In the genomic region with DNA sequence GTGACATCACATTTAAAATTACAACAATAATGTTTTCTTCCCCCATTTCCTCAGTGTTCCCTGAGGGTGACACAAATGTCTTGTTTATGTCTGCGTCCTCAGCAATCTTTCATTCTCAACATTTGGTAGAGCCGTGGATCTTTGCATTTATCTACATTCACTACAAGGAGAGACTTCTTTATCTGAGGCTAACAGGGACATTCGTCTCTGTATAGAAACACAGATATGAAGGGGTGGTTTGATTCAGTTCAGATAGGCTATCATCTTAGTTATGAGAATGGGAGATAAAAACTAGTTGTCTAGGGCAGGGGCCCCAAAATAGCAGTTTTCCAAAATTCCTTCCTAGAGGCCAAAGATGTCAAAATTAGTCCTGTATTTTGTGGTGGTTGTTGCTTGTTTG, we compare ENCODE assay signal across 32 mouse cellular contexts.
DNase-seq lines count a peak whose midpoint lies in the region; ATAC-seq and TF ChIP-seq lines count a peak whose summit lies in the region.
"Had no signal": no experiment of that assay in that cellular context is flagged by ENCODE, and none has a peak within 500 bp of the region (broad histone marks: within the 10 kb centered on the region; RNA-seq: fewer than 3 reads in every experiment).

No protein-coding gene starts in this region.

- H3K4me3 ChIP-seq in liver, embryonic 11.5 days (ENCODE audit: low read depth, low read length): no peak overlapping the region
- H3K4me3 ChIP-seq in liver, embryonic 16.5 days (ENCODE audit: low read depth, low read length): no peak overlapping the region
- no peak overlapping the region for H3K4me3 ChIP-seq in gastrocnemius, adult 2 months
- H3K4me3 ChIP-seq in midbrain, embryonic 13.5 days (replicated peaks): no peak overlapping the region
- H3K4me3 ChIP-seq: embryonic facial prominence, embryonic 12.5 days; forebrain, embryonic 10.5 days; heart, embryonic 15.5 days; hindbrain, embryonic 12.5 days; intestine, embryonic 15.5 days; layer of hippocampus, adult 2 months; left cerebral cortex, adult 2 months; limb, embryonic 12.5 days; myocyte; neural tube, embryonic 13.5 days had no signal

- DNase-seq in liver, embryonic 11.5 days (ENCODE audit: low spot score): no peak
- no peak for DNase-seq in liver
- DNase-seq in gastrocnemius, adult 2 months: no peak
- no peak for DNase-seq in heart, adult 11 months
- DNase-seq: adrenal gland, postnatal 14 days; cerebellum, adult 11 months; cerebellum, adult 9-10 months; cerebellum, postnatal 36 days; embryo, embryonic 11 days; heart, postnatal 36 days; kidney, adult 2 months; kidney, postnatal 36 days; lung, adult 18-20 months; lung, postnatal 10 days; right cerebral cortex, postnatal 4 days; thymus, postnatal 14 days had no signal

- TF ChIP-seq CTCF in gastrocnemius, adult 2 months (IDR thresholded peaks at IDR 0.05): no peak

- intact Hi-C loops in gastrocnemius, adult 2 months (cut with DNase I): no loop called here

- no peak overlapping the region for H3K27ac ChIP-seq in liver, embryonic 11.5 days (ENCODE audit: low read depth, low read length)
- peak overlapping the region; percentile 24; the same call in 1 of the 2 replicates for H3K27ac ChIP-seq in liver, embryonic 16.5 days (ENCODE audit: low read length)
- no peak overlapping the region for H3K27ac ChIP-seq in gastrocnemius, adult 2 months
- no peak overlapping the region for H3K27ac ChIP-seq in midbrain, embryonic 13.5 days
- H3K27ac ChIP-seq: embryonic facial prominence, embryonic 12.5 days; forebrain, embryonic 10.5 days; heart, embryonic 15.5 days; hindbrain, embryonic 12.5 days; hindbrain, postnatal 0 days; intestine, embryonic 15.5 days; layer of hippocampus, adult 2 months; left cerebral cortex, adult 2 months; limb, embryonic 12.5 days; neural tube, embryonic 13.5 days had no signal

- no peak overlapping the region; the same call in 1 of the 2 replicates for H3K4me2 ChIP-seq in liver, embryonic 11.5 days
- H3K4me2 ChIP-seq in liver, embryonic 16.5 days (ENCODE audit: low read depth, low read length): peak overlapping the region; percentile 3; the same call in 1 of the 2 replicates
- no peak overlapping the region for H3K4me2 ChIP-seq in midbrain, embryonic 13.5 days (replicated peaks)
- H3K4me2 ChIP-seq: embryonic facial prominence, embryonic 12.5 days; heart, embryonic 15.5 days; hindbrain, embryonic 12.5 days; intestine, embryonic 15.5 days; limb, embryonic 12.5 days; midbrain, embryonic 11.5 days; neural tube, embryonic 13.5 days had no signal

- no peaks in the 10 kb centered on the region for H3K9me3 ChIP-seq in liver, embryonic 11.5 days (ENCODE audit: control insufficient read depth, low read length)
- H3K9me3 ChIP-seq in liver, embryonic 16.5 days (replicated peaks; ENCODE audit: control insufficient read depth, low read length): no peaks in the 10 kb centered on the region
- no peaks in the 10 kb centered on the region for H3K9me3 ChIP-seq in midbrain, embryonic 13.5 days
- H3K9me3 ChIP-seq: embryonic facial prominence, embryonic 12.5 days; forebrain, embryonic 10.5 days; heart, embryonic 15.5 days; hindbrain, embryonic 12.5 days; intestine, embryonic 15.5 days; limb, embryonic 12.5 days; neural tube, embryonic 13.5 days had no signal

- ATAC-seq in liver, embryonic 11.5 days (replicated peaks; ENCODE audit: low FRiP score): peak; percentile 83
- peak; percentile 62 for ATAC-seq in erythroid progenitor cell, adult 5-6 weeks (replicated peaks; ENCODE audit: low FRiP score, poor library complexity, severe bottlenecking)
- peak; percentile 92 for ATAC-seq in liver, embryonic 16.5 days (ENCODE audit: low read depth)
- no peak for ATAC-seq in midbrain, embryonic 13.5 days
- ATAC-seq: forebrain, embryonic 16.5 days; hindbrain, postnatal 0 days; intestine, embryonic 15.5 days had no signal

- peaks cover 15% of the 10 kb centered on the region for H3K4me1 ChIP-seq in liver, embryonic 11.5 days (replicated peaks; ENCODE audit: control insufficient read depth, insufficient read depth, low read length)
- peaks cover 10% of the 10 kb centered on the region for H3K4me1 ChIP-seq in liver, embryonic 16.5 days (ENCODE audit: control insufficient read depth, low read depth, low read length)
- H3K4me1 ChIP-seq in midbrain, embryonic 13.5 days (replicated peaks): no peaks in the 10 kb centered on the region; the same call in 1 of the 2 replicates
- H3K4me1 ChIP-seq: embryonic facial prominence, embryonic 12.5 days; heart, embryonic 15.5 days; hindbrain, embryonic 12.5 days; intestine, embryonic 15.5 days; limb, embryonic 12.5 days; neural tube, embryonic 13.5 days had no signal

- H3K9ac ChIP-seq in liver, embryonic 11.5 days (ENCODE audit: low read depth, low read length): no peak overlapping the region
- H3K9ac ChIP-seq in liver, embryonic 16.5 days (ENCODE audit: low read depth, low read length): no peak overlapping the region
- no peak overlapping the region for H3K9ac ChIP-seq in midbrain, embryonic 13.5 days (replicated peaks)
- H3K9ac ChIP-seq: embryonic facial prominence, embryonic 12.5 days; heart, embryonic 15.5 days; hindbrain, embryonic 12.5 days; intestine, embryonic 15.5 days; limb, embryonic 12.5 days; neural tube, embryonic 13.5 days had no signal

- H3K36me3 ChIP-seq in liver, embryonic 11.5 days (ENCODE audit: control insufficient read depth, insufficient read depth, low read length): no peaks in the 10 kb centered on the region
- H3K36me3 ChIP-seq in liver, embryonic 16.5 days (ENCODE audit: control insufficient read depth, insufficient read depth): no peaks in the 10 kb centered on the region
- H3K36me3 ChIP-seq in midbrain, embryonic 13.5 days: no peaks in the 10 kb centered on the region
- H3K36me3 ChIP-seq: embryonic facial prominence, embryonic 12.5 days; forebrain, embryonic 10.5 days; heart, embryonic 15.5 days; hindbrain, embryonic 12.5 days; intestine, embryonic 15.5 days; limb, embryonic 12.5 days; neural tube, embryonic 13.5 days had no signal

- WGBS in liver, embryonic 11.5 days: 22% methylated on average over 3 of the region's 3 CpGs
- 20% methylated on average over 3 of the region's 3 CpGs for WGBS in liver, embryonic 16.5 days (ENCODE audit: insufficient replicate concordance)
- 93% methylated on average over 3 of the region's 3 CpGs for WGBS in midbrain, embryonic 13.5 days

- H3K27me3 ChIP-seq in liver, embryonic 11.5 days (replicated peaks; ENCODE audit: control insufficient read depth, insufficient read depth, low read length): no peaks in the 10 kb centered on the region
- no peaks in the 10 kb centered on the region for H3K27me3 ChIP-seq in liver, embryonic 16.5 days (ENCODE audit: control insufficient read depth, insufficient read depth, low read depth, low read length)
- H3K27me3 ChIP-seq in midbrain, embryonic 13.5 days: no peaks in the 10 kb centered on the region
- H3K27me3 ChIP-seq: embryonic facial prominence, embryonic 12.5 days; heart, embryonic 15.5 days; hindbrain, embryonic 12.5 days; intestine, embryonic 15.5 days; limb, embryonic 12.5 days; neural tube, embryonic 13.5 days had no signal
